Mouse (Mus musculus): ENCODE results near the gene Tle6. TPM values are rescaled to one million over a fixed set of nuclear protein-coding genes. Genes with fewer than 3 reads are reported as not detected.
"Not testable (repeated sequence)": the region's sequence is repeated elsewhere in the genome, so short reads cannot be mapped to it uniquely, and the experiment has no call there.

The Tle6 gene
- polyA plus RNA-seq, 1 experiment from 2014 or later = 4.8 TPM

- H3K27me3 ChIP-seq (ENCODE audit: control insufficient read depth, insufficient read depth, low read length) = no peaks in the 10 kb centered on the region
- H3K4me1 ChIP-seq (replicated peaks; ENCODE audit: control insufficient read depth, insufficient read depth, low read length) = peaks cover 25% of the 10 kb centered on the region
- no peak overlapping the region for H3K27ac ChIP-seq
- H3K9ac ChIP-seq = peak overlapping the region; percentile 97
- peak overlapping the region; percentile 79 for H3K4me3 ChIP-seq (replicated peaks; ENCODE audit: low read length)
- 79% methylated on average over 8 of the region's 8 CpGs for WGBS
- peak overlapping the region; percentile 98 for H3K4me2 ChIP-seq (replicated peaks)
- no peaks in the 10 kb centered on the region for H3K9me3 ChIP-seq (ENCODE audit: control insufficient read depth, low read length)
- DNase-seq (ENCODE audit: low spot score) (no peak), ATAC-seq (ENCODE audit: low FRiP score) (no peak)
- no peaks in the 10 kb centered on the region for H3K36me3 ChIP-seq (replicated peaks; ENCODE audit: control insufficient read depth, insufficient read depth)
Observed at GRCm38 (mm10) chr10:81641978-81642647, 41.2 kb upstream of the Tle6 start.

GRCm38 (mm10) chr10:81641566-81641965, 40.7 kb upstream of the Tle6 start:
- Histone ChIP-seq H3K4me1 (replicated peaks; ENCODE audit: control insufficient read depth, insufficient read depth, low read length) (peaks cover 25% of the 10 kb centered on the region), H3K27me3 (ENCODE audit: control insufficient read depth, insufficient read depth, low read length) (no peaks in the 10 kb centered on the region), H3K4me3 (replicated peaks; ENCODE audit: low read length) (no peak overlapping the region), H3K27ac (no peak overlapping the region), H3K36me3 (replicated peaks; ENCODE audit: control insufficient read depth, insufficient read depth) (no peaks in the 10 kb centered on the region), H3K4me2 (replicated peaks) (peak overlapping the region; percentile 98), H3K9me3 (ENCODE audit: control insufficient read depth, low read length) (no peaks in the 10 kb centered on the region), H3K9ac (0 out of 2 replicates have a peak overlapping the region, but pooled peaks have one; percentile 97)
- WGBS = 90% methylated on average over 2 of the region's 2 CpGs
- ATAC-seq (ENCODE audit: low FRiP score) (no peak), DNase-seq (ENCODE audit: low spot score) (no peak)

GRCm38 (mm10) chr10:81640825-81641224, 40.0 kb upstream of the Tle6 start:
- H3K4me1 ChIP-seq (replicated peaks; ENCODE audit: control insufficient read depth, insufficient read depth, low read length) = peaks cover 25% of the 10 kb centered on the region
- 49% methylated on average over 4 of the region's 4 CpGs for WGBS
- DNase-seq (ENCODE audit: low spot score); H3K27me3 ChIP-seq (ENCODE audit: control insufficient read depth, insufficient read depth, low read length); H3K4me3 ChIP-seq (replicated peaks; ENCODE audit: low read length); H3K36me3 ChIP-seq (replicated peaks; ENCODE audit: control insufficient read depth, insufficient read depth); H3K9me3 ChIP-seq (ENCODE audit: control insufficient read depth, low read length); H3K4me2 ChIP-seq (replicated peaks); H3K9ac ChIP-seq; H3K27ac ChIP-seq; ATAC-seq (ENCODE audit: low FRiP score): not testable (repeated sequence)

- H3K9me3 ChIP-seq (ENCODE audit: control insufficient read depth, low read length) = no peaks in the 10 kb centered on the region
- WGBS = 82% methylated on average over 6 of the region's 6 CpGs
Observed at GRCm38 (mm10) chr10:81638101-81638500, 37.2 kb upstream of the Tle6 start.

GRCm38 (mm10) chr10:81636338-81636737, 35.5 kb upstream of the Tle6 start:
- Histone ChIP-seq H3K9me3 (ENCODE audit: control insufficient read depth, low read length) (no peaks in the 10 kb centered on the region), H3K9ac (no peak overlapping the region), H3K27ac (no peak overlapping the region), H3K4me3 (replicated peaks; ENCODE audit: low read length) (no peak overlapping the region), H3K27me3 (ENCODE audit: control insufficient read depth, insufficient read depth, low read length) (no peaks in the 10 kb centered on the region), H3K4me1 (replicated peaks; ENCODE audit: control insufficient read depth, insufficient read depth, low read length) (peaks cover 11% of the 10 kb centered on the region; the same call in 1 of the 2 replicates), H3K4me2 (replicated peaks) (no peak overlapping the region), H3K36me3 (replicated peaks; ENCODE audit: control insufficient read depth, insufficient read depth) (no peaks in the 10 kb centered on the region)
- 23% methylated on average over 8 of the region's 8 CpGs for WGBS
- ATAC-seq (ENCODE audit: low FRiP score) (no peak), DNase-seq (ENCODE audit: low spot score) (no peak)

More at GRCm38 (mm10) chr10:81638101-81638500, 37.2 kb upstream of the Tle6 start:
- Histone ChIP-seq H3K4me1 (replicated peaks; ENCODE audit: control insufficient read depth, insufficient read depth, low read length) (peaks cover 28% of the 10 kb centered on the region), H3K4me3 (replicated peaks; ENCODE audit: low read length) (no peak overlapping the region), H3K27ac (no peak overlapping the region), H3K27me3 (ENCODE audit: control insufficient read depth, insufficient read depth, low read length) (no peaks in the 10 kb centered on the region), H3K4me2 (replicated peaks) (no peak overlapping the region), H3K36me3 (replicated peaks; ENCODE audit: control insufficient read depth, insufficient read depth) (no peaks in the 10 kb centered on the region), H3K9ac (no peak overlapping the region)
- DNase-seq (ENCODE audit: low spot score) = no peak
- no peak for ATAC-seq (ENCODE audit: low FRiP score)

DNA sequence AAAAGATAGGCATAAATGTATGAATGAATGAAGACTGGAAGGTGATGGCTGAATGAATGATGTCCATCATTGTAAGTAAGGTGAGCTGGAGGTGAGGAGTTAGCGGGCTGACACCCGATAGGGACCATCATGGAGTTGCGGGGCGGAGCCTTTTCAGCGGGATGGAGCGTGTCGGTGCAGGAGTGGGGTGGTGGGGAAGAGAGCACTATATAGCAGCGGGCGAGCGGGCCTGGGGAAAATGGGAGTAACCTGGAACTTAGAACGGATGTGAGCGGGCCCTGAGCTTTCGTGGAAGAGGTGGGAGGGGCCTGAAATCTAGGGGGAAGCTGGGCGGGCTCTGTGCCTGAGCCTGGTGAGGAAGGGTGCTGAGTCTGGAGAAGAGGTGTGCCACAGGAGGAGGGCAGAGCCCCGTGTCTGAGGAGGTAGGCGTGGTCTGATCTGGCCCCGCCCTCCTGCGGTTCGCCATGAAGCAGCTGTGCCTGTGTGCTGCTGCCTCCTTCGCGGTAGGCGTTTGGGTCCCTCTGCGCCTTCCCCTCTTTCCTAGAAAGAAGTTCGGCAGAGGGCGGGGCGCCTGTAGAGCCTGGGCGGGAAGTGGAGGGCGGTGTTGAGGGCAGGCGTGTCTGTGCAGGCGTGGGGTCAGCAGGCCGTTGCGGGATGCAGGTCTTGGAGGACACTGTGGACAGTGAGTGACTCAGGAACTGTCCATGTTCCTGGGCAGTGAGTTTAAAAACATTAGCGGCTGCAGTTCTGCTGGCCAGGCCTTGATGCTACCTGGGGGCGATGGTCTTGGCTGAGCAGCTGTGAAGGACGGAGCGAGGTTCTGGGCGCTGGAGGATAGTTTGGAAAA, 32.6 kb upstream of the Tle6 start:
- H3K4me1 ChIP-seq (replicated peaks; ENCODE audit: control insufficient read depth, insufficient read depth, low read length) = peaks cover 7% of the 10 kb centered on the region; the same call in 1 of the 2 replicates
- DNase-seq (ENCODE audit: low spot score) (peak; percentile 80), ATAC-seq (ENCODE audit: low FRiP score) (peak; percentile 88)
- H3K27ac ChIP-seq = peak overlapping the region; percentile 61; the same call in 1 of the 2 replicates
- peak overlapping the region; percentile 57 for H3K9ac ChIP-seq
- 4% methylated on average over 37 of the region's 37 CpGs for WGBS
- no peaks in the 10 kb centered on the region for H3K9me3 ChIP-seq (ENCODE audit: control insufficient read depth, low read length)
- no peaks in the 10 kb centered on the region for H3K36me3 ChIP-seq (replicated peaks; ENCODE audit: control insufficient read depth, insufficient read depth)
- H3K27me3 ChIP-seq (ENCODE audit: control insufficient read depth, insufficient read depth, low read length) = no peaks in the 10 kb centered on the region
- peak overlapping the region; percentile 73 for H3K4me2 ChIP-seq (replicated peaks)
- peak overlapping the region; percentile 39 for H3K4me3 ChIP-seq (replicated peaks; ENCODE audit: low read length)

- no peaks in the 10 kb centered on the region for H3K9me3 ChIP-seq (ENCODE audit: control insufficient read depth, low read length)
- ATAC-seq (ENCODE audit: low FRiP score) = no peak
- peaks cover 29% of the 10 kb centered on the region for H3K36me3 ChIP-seq (replicated peaks; ENCODE audit: control insufficient read depth, insufficient read depth)
- no peak for DNase-seq (ENCODE audit: low spot score)
- 85% methylated on average over 16 of the region's 16 CpGs for WGBS
- peaks cover 17% of the 10 kb centered on the region for H3K4me1 ChIP-seq (replicated peaks; ENCODE audit: control insufficient read depth, insufficient read depth, low read length)
- peak within 1 kb of the TSS; percentile 93 for H3K4me2 ChIP-seq (replicated peaks)
- peak within 1 kb of the TSS; percentile 88 for H3K9ac ChIP-seq
- no peaks in the 10 kb centered on the region for H3K27me3 ChIP-seq (ENCODE audit: control insufficient read depth, insufficient read depth, low read length)
- H3K4me3 ChIP-seq (replicated peaks; ENCODE audit: low read length) = peak within 1 kb of the TSS; percentile 87
- H3K27ac ChIP-seq = peak within 1 kb of the TSS; percentile 92
Observed at GRCm38 (mm10) chr10:81628390-81628789, 27.5 kb upstream of the Tle6 start, which contains the start of gene Ankrd24. Gene Ankrd24, plus strand, starts transcription at chr10:81628540.

- no peaks in the 10 kb centered on the region for H3K9me3 ChIP-seq (ENCODE audit: control insufficient read depth, low read length)
- peak overlapping the region; percentile 92 for H3K27ac ChIP-seq
- peak overlapping the region; percentile 88 for H3K9ac ChIP-seq
- peak overlapping the region; percentile 87 for H3K4me3 ChIP-seq (replicated peaks; ENCODE audit: low read length)
- H3K4me1 ChIP-seq (replicated peaks; ENCODE audit: control insufficient read depth, insufficient read depth, low read length) = peaks cover 17% of the 10 kb centered on the region
- ATAC-seq (ENCODE audit: low FRiP score) (peak; percentile 22; the same call in 1 of the 2 replicates), DNase-seq (ENCODE audit: low spot score) (no peak)
- 69% methylated on average over 7 of the region's 7 CpGs for WGBS
- no peaks in the 10 kb centered on the region for H3K27me3 ChIP-seq (ENCODE audit: control insufficient read depth, insufficient read depth, low read length)
- peak overlapping the region; percentile 93 for H3K4me2 ChIP-seq (replicated peaks)
- H3K36me3 ChIP-seq (replicated peaks; ENCODE audit: control insufficient read depth, insufficient read depth) = peaks cover 32% of the 10 kb centered on the region
Observed at GRCm38 (mm10) chr10:81627836-81628220, 27.0 kb upstream of the Tle6 start.
